Mouse (Mus musculus) v-Abl transformed pro-B cells (cell line): ENCODE measurements around the gene Pelp1.

Source experiments
- in situ Hi-C, 2 experiments: fragments of 400-800 bp; cut with MboI; formaldehyde crosslinking; loops; one replicate each; pipeline ENCODE4 v1.15.1; 2025; ENCODE audit not compliant: unreplicated experiment in 2 of 2

Gene Pelp1

GRCm38 (mm10) chr11:70409594-70410296 lies at the start of gene Pelp1:
TSS of gene Pelp1 (minus strand) at chr11:70410031.
- in situ Hi-C loops: loop anchor here (10.0 kb wide), 3 partner anchors 215 to 645 kb away; no protein-coding TSS in a partner anchor

- in situ Hi-C loops: no loop called here
Observed at GRCm38 (mm10) chr11:70458688-70459600, 49.1 kb upstream of the Pelp1 start, which contains the start of gene Zmynd15. TSS of gene Zmynd15 (plus strand) at chr11:70459433.

GRCm38 (mm10) chr11:70453261-70454044 lies 43.6 kb upstream of the Pelp1 start:
- in situ Hi-C loops: no loop called here

- in situ Hi-C loops: no loop called here
Observed at GRCm38 (mm10) chr11:70451797-70452498, 42.1 kb upstream of the Pelp1 start, which contains the start of gene Med11. TSS of gene Med11 (plus strand) at chr11:70451919.

GRCm38 (mm10) chr11:70450926-70451325 lies 41.1 kb upstream of the Pelp1 start:
- in situ Hi-C loops: no loop called here

GRCm38 (mm10) chr11:70447373-70447772 lies 37.5 kb upstream of the Pelp1 start:
- in situ Hi-C loops: no loop called here

GRCm38 (mm10) chr11:70446756-70447155 lies 36.9 kb upstream of the Pelp1 start:
- in situ Hi-C loops: no loop called here

- in situ Hi-C loops: no loop called here
Observed at GRCm38 (mm10) chr11:70444667-70445066, 34.8 kb upstream of the Pelp1 start.

- in situ Hi-C loops: no loop called here
Observed at GRCm38 (mm10) chr11:70443964-70444363, 34.1 kb upstream of the Pelp1 start.

GRCm38 (mm10) chr11:70441882-70442281 lies 32.1 kb upstream of the Pelp1 start:
- in situ Hi-C loops: no loop called here

- in situ Hi-C loops: no loop called here
Observed at GRCm38 (mm10) chr11:70440637-70441036, 30.8 kb upstream of the Pelp1 start.

GRCm38 (mm10) chr11:70438728-70439374 lies 29.0 kb upstream of the Pelp1 start:
- in situ Hi-C loops: no loop called here

- in situ Hi-C loops: no loop called here
Observed at GRCm38 (mm10) chr11:70437426-70437825, 27.6 kb upstream of the Pelp1 start.

- in situ Hi-C loops: no loop called here
Observed at GRCm38 (mm10) chr11:70435476-70435875, 25.6 kb upstream of the Pelp1 start.

GRCm38 (mm10) chr11:70433951-70434350 lies 24.1 kb upstream of the Pelp1 start:
- in situ Hi-C loops: loop anchor here (5.0 kb wide), 2 partner anchors 73 to 173 kb away; partner anchors contain the start of gene Tm4sf5 (in 2 of the 2)

GRCm38 (mm10) chr11:70433569-70433943 lies 23.7 kb upstream of the Pelp1 start:
- in situ Hi-C loops: loop anchor here (5.0 kb wide), 2 partner anchors 74 to 174 kb away; partner anchors contain the start of gene Tm4sf5 (in 2 of the 2)

GRCm38 (mm10) chr11:70432895-70433568 lies 23.2 kb upstream of the Pelp1 start:
- in situ Hi-C loops: loop anchor here (5.0 kb wide), 2 partner anchors 74 to 174 kb away; partner anchors contain the start of gene Tm4sf5 (in 2 of the 2)

GRCm38 (mm10) chr11:70432048-70432894 lies 22.4 kb upstream of the Pelp1 start, which contains the start of gene Arrb2:
TSS of gene Arrb2 (plus strand) at chr11:70432635.
- in situ Hi-C loops: loop anchor here (5.0 kb wide), 2 partner anchors 75 to 175 kb away; partner anchors contain the start of gene Tm4sf5 (in 2 of the 2)
